Mouse (Mus musculus): ENCODE data around the gene Ddx56. TPM values are rescaled to one million over a fixed set of nuclear protein-coding genes. Genes with fewer than 3 reads are reported as not detected.
"Not testable (repeated sequence)": the region's sequence is repeated elsewhere in the genome, so short reads cannot be mapped to it uniquely, and the experiment has no call there.

Ddx56 gene
- polyA plus RNA-seq, 1 experiment from 2014 or later, result 33.8 TPM

GRCm38 (mm10) chr11:6274387-6275093 lies 7.0 kb upstream of the Ddx56 start, which contains the start of gene Tmed4:
Gene Tmed4 (minus strand): TSS chr11:6274870.
- H3K27me3 ChIP-seq (ENCODE audit: insufficient read depth, low read length), result no peaks in the 10 kb centered on the region
- ATAC-seq (peak; percentile 93), DNase-seq (peak; percentile 95)
- peaks cover 17% of the 10 kb centered on the region for H3K4me1 ChIP-seq (ENCODE audit: insufficient read depth)
- H3K4me2 ChIP-seq (ENCODE audit: low read depth, low read length), result peak within 1 kb of the TSS; percentile 99
- TF ChIP-seq CTCF (IDR thresholded peaks at IDR 0.05; ENCODE audit: low read depth) (peak; percentile 91), EP300 (IDR thresholded peaks at IDR 0.05; ENCODE audit: low read depth) (no peak)
- H3K27ac ChIP-seq (ENCODE audit: low read depth), result peak within 1 kb of the TSS; percentile 76
- peak within 1 kb of the TSS; percentile 91 for H3K4me3 ChIP-seq (ENCODE audit: low read depth, low read length)
- H3K9me3 ChIP-seq (ENCODE audit: low read length), result no peaks in the 10 kb centered on the region
- H3K36me3 ChIP-seq (replicated peaks; ENCODE audit: insufficient read depth, low read length), result peaks cover 8% of the 10 kb centered on the region; the same call in 1 of the 2 replicates
- WGBS (ENCODE audit: insufficient replicate concordance), result under 1% methylated on average over 39 of the region's 39 CpGs
- peak within 1 kb of the TSS; percentile 90 for H3K9ac ChIP-seq (replicated peaks)

- TF ChIP-seq CTCF (IDR thresholded peaks at IDR 0.05; ENCODE audit: low read depth) (no peak), EP300 (IDR thresholded peaks at IDR 0.05; ENCODE audit: low read depth) (no peak)
- H3K4me3 ChIP-seq (ENCODE audit: low read depth, low read length), result peak overlapping the region; percentile 91
- H3K4me2 ChIP-seq (ENCODE audit: low read depth, low read length), result peak overlapping the region; percentile 99
- peak overlapping the region; percentile 76 for H3K27ac ChIP-seq (ENCODE audit: low read depth)
- DNase-seq (peak; percentile 29), ATAC-seq (no peak)
- H3K9ac ChIP-seq (replicated peaks), result peak overlapping the region; percentile 90
- H3K9me3 ChIP-seq (ENCODE audit: low read length), result no peaks in the 10 kb centered on the region
- H3K4me1 ChIP-seq (ENCODE audit: insufficient read depth), result peaks cover 17% of the 10 kb centered on the region
- H3K27me3 ChIP-seq (ENCODE audit: insufficient read depth, low read length), result no peaks in the 10 kb centered on the region
- WGBS (ENCODE audit: insufficient replicate concordance), result 23% methylated on average over 11 of the region's 11 CpGs
- H3K36me3 ChIP-seq (replicated peaks; ENCODE audit: insufficient read depth, low read length), result peaks cover 8% of the 10 kb centered on the region; the same call in 1 of the 2 replicates
These were observed 6.0 kb upstream of the Ddx56 start for GRCm38 (mm10) chr11:6273607-6274006.

DNA sequence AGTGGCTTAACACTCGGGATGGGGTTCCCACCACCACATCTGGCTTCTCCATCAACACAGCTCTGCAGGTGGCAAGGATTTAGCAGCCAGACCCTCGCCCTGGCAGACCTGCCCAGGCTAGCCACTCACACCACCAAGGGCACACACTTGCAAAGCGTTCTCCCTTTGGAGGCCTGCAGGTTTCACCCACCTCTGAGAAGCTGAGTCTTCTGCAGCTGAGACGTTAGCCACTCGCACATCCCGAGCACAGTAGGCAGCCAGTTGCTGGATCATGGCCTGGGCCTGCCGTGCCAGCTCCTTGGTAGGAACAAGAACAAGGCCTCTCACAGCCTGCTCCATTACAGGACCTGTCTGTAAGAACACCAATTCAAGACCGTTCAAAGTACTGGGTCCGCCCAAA lies 951 bp downstream of the Ddx56 start:
- peaks cover 9% of the 10 kb centered on the region for H3K4me1 ChIP-seq (ENCODE audit: insufficient read depth)
- H3K4me2 ChIP-seq (ENCODE audit: low read depth, low read length), result peak overlapping the region; percentile 94
- peaks cover 44% of the 10 kb centered on the region for H3K36me3 ChIP-seq (replicated peaks; ENCODE audit: insufficient read depth, low read length)
- DNase-seq (no peak), ATAC-seq (no peak)
- no peak overlapping the region for H3K27ac ChIP-seq (ENCODE audit: low read depth)
- H3K27me3 ChIP-seq (ENCODE audit: insufficient read depth, low read length), result no peaks in the 10 kb centered on the region
- H3K9ac ChIP-seq (replicated peaks), result peak overlapping the region; percentile 94
- WGBS (ENCODE audit: insufficient replicate concordance), result 54% methylated on average over 9 of the region's 9 CpGs
- TF ChIP-seq EP300 (IDR thresholded peaks at IDR 0.05; ENCODE audit: low read depth) (no peak), CTCF (IDR thresholded peaks at IDR 0.05; ENCODE audit: low read depth) (no peak)
- no peaks in the 10 kb centered on the region for H3K9me3 ChIP-seq (ENCODE audit: low read length)
- H3K4me3 ChIP-seq (ENCODE audit: low read depth, low read length), result peak overlapping the region; percentile 92

DNA sequence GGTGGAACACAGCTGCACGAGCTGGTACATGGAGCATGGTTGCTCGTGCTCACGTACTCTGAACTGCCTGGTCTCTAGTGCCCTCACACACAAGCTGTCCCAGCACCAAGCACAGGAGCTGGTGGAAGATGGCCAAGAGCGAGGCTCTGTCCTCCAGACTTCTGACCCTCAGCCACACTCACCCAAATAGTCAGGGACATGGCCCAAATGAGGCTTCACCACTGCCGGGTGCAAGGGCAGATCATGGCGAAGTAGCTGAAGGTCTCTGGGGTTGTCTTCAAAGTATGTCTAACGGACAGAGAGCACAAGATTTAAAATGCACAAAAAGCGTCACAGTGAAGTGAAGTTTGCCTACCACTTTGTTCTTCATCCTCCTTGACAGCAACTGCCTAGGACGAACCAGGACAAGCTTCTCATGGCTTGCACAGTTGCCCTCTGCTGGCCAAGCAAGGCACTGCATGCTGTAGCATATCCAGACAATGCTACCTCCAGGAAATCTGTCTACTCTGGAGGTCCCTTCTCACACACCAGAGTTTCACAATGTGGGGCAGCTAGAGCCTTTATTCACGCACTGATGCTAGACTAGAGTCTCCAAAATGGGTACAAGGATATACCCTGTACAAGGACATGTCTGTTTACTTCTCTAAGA lies 6.0 kb downstream of the Ddx56 start:
- WGBS (ENCODE audit: insufficient replicate concordance), result 70% methylated on average over 10 of the region's 10 CpGs
- ATAC-seq (peak; percentile 48; the same call in 1 of the 2 replicates), DNase-seq (peak; percentile 83)
- no peak overlapping the region for H3K4me3 ChIP-seq (ENCODE audit: low read depth, low read length)
- H3K9me3 ChIP-seq (ENCODE audit: low read length), result no peaks in the 10 kb centered on the region
- TF ChIP-seq EP300 (IDR thresholded peaks at IDR 0.05; ENCODE audit: low read depth) (no peak), CTCF (IDR thresholded peaks at IDR 0.05; ENCODE audit: low read depth) (peak; percentile 98)
- peaks cover 3% of the 10 kb centered on the region for H3K4me1 ChIP-seq (ENCODE audit: insufficient read depth)
- peaks cover 71% of the 10 kb centered on the region for H3K36me3 ChIP-seq (replicated peaks; ENCODE audit: insufficient read depth, low read length)
- no peak overlapping the region for H3K4me2 ChIP-seq (ENCODE audit: low read depth, low read length)
- no peak overlapping the region for H3K27ac ChIP-seq (ENCODE audit: low read depth)
- H3K9ac ChIP-seq (replicated peaks), result no peak overlapping the region
- H3K27me3 ChIP-seq (ENCODE audit: insufficient read depth, low read length), result no peaks in the 10 kb centered on the region

DNA sequence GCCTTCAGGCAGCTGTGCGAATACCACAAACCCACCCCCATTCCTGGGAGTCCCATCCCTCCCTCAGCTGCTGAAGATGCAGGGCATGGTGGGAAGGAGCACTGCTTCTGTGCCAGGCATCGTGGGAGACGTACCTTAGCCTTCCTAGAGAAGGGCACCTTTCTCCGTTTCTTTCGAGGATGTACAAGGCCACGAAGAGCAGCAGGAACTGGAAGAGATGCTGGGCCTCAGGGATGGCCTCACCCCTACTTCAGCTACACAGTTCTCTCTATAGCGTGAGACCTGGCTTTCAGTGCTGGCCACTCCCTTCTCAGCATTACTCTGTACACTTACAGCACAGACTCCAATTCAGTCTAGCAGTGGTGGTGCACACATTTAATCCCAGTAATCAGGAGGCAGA lies 8.2 kb downstream of the Ddx56 start:
- H3K27me3 ChIP-seq (ENCODE audit: insufficient read depth, low read length), result no peaks in the 10 kb centered on the region
- H3K27ac ChIP-seq (ENCODE audit: low read depth), result no peak overlapping the region
- no peak overlapping the region for H3K4me3 ChIP-seq (ENCODE audit: low read depth, low read length)
- no peaks in the 10 kb centered on the region for H3K9me3 ChIP-seq (ENCODE audit: low read length)
- WGBS (ENCODE audit: insufficient replicate concordance), result 87% methylated on average over 7 of the region's 7 CpGs
- H3K4me2 ChIP-seq (ENCODE audit: low read depth, low read length), result no peak overlapping the region
- TF ChIP-seq CTCF (IDR thresholded peaks at IDR 0.05; ENCODE audit: low read depth) (no peak), EP300 (IDR thresholded peaks at IDR 0.05; ENCODE audit: low read depth) (no peak)
- no peaks in the 10 kb centered on the region for H3K4me1 ChIP-seq (ENCODE audit: insufficient read depth)
- ATAC-seq, result no peak
- no peak overlapping the region for H3K9ac ChIP-seq (replicated peaks)
- no peak for DNase-seq
- H3K36me3 ChIP-seq (replicated peaks; ENCODE audit: insufficient read depth, low read length), result peaks cover 57% of the 10 kb centered on the region

DNA sequence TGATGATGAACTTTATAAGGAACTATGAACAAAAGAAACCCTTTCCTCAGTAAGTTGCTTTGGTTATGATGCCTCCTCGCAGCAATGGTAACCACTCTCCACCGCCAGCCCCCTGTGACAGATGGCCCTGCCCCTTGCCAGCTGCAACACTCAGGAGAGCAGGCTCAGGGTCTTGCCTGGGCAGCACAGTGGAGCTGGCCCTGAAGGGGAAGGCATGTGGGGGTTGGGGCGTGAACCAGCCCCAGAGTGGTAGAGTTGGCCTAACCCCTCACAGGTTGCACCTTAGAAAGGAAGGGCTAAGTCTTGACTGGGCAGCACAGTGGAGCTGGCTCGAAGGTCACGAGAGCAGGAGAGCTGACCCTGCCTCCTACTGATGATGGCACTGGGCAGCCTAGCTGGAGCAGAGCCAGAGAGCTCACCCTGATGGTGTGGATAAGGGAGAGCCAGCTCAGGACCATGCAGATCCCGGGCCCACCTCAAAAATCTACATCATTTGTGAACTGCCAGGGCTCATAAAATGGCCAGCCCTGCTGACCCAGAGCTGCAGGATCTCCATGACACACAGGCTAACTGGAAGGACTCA lies 11.0 kb downstream of the Ddx56 start:
- ATAC-seq (peak; percentile 25; the same call in 1 of the 2 replicates), DNase-seq (no peak)
- H3K27ac ChIP-seq (ENCODE audit: low read depth), result no peak overlapping the region
- H3K9ac ChIP-seq (replicated peaks), result no peak overlapping the region
- no peaks in the 10 kb centered on the region for H3K27me3 ChIP-seq (ENCODE audit: insufficient read depth, low read length)
- WGBS (ENCODE audit: insufficient replicate concordance), result 70% methylated on average over 6 of the region's 6 CpGs
- no peak overlapping the region for H3K4me2 ChIP-seq (ENCODE audit: low read depth, low read length)
- no peaks in the 10 kb centered on the region for H3K9me3 ChIP-seq (ENCODE audit: low read length)
- H3K36me3 ChIP-seq (replicated peaks; ENCODE audit: insufficient read depth, low read length), result peaks cover 35% of the 10 kb centered on the region
- no peak overlapping the region for H3K4me3 ChIP-seq (ENCODE audit: low read depth, low read length)
- no peaks in the 10 kb centered on the region for H3K4me1 ChIP-seq (ENCODE audit: insufficient read depth)
- TF ChIP-seq EP300 (IDR thresholded peaks at IDR 0.05; ENCODE audit: low read depth) (no peak), CTCF (IDR thresholded peaks at IDR 0.05; ENCODE audit: low read depth) (no peak)

DNA sequence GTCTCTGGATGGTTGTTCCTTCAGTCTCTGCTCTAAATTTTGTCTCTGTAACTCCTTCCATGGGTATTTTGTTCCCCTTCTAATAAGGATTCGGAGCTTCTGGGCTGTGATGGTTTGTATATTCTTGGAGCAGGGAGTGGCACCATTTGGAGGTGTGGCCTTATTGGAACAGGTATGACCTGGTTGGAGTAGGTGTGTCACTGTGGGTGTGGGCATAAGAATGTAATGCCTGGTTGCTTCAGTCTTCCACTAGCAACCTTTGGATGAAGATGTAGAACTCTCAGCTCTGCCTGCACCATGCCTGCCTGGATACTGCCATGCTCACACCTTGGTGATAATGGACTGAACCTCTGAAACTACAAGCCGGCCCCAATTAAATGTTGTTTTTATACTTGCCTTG lies 13.0 kb downstream of the Ddx56 start:
- H3K4me2 ChIP-seq (ENCODE audit: low read depth, low read length); H3K4me1 ChIP-seq (ENCODE audit: insufficient read depth); H3K4me3 ChIP-seq (ENCODE audit: low read depth, low read length); H3K9ac ChIP-seq (replicated peaks); ATAC-seq; H3K27ac ChIP-seq (ENCODE audit: low read depth); DNase-seq; H3K9me3 ChIP-seq (ENCODE audit: low read length); H3K27me3 ChIP-seq (ENCODE audit: insufficient read depth, low read length): not testable (repeated sequence)
- WGBS (ENCODE audit: insufficient replicate concordance), result 86% methylated on average over 2 of the region's 2 CpGs
- peaks cover 19% of the 10 kb centered on the region for H3K36me3 ChIP-seq (replicated peaks; ENCODE audit: insufficient read depth, low read length)
